8 mouse cellular contexts compared by ENCODE assay signal in the genomic region with DNA sequence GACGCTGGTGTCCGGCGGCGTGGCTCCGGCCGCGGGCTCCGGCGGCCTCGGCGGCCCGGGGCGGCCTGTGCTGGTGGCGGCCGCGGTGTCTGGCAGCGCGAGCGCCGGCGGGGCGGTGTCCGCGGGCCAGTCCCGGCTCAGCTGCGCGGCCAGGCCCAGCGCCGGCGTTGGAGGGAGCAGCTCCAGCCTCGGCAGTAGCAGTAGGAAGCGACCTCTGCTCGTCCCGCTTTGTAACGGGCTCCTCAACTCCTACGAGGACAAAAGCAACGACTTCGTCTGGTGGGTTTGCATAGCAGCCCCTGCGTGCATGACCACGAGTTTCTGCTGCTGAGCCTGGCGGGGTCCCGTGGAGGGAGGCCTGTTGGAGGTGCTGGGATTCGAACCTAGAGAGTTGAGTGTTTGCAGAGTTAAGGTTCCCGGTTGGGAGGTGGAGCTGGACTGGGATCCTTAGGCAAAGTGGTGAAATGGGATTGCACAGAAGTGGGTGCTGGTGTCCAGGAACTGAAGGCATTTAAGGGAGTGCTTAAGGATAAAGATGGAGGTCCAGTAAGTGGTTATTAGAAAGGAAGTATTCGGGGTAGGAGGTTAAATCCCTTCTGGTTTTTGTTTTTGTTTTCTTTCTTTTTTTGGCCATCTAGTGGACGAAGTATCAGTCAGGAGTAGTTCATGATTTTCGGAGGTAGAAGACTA. TPM values are rescaled to one million over a fixed set of nuclear protein-coding genes. Genes with fewer than 3 reads are reported as not detected.
DNase-seq lines count a peak whose midpoint lies in the region; ATAC-seq and TF ChIP-seq lines count a peak whose summit lies in the region.
"Not testable (repeated sequence)": the region's sequence is repeated elsewhere in the genome, so short reads cannot be mapped to it uniquely, and the experiment has no call there.

No protein-coding gene starts in this region.

- TF ChIP-seq POLR2A in ES-Bruce4 (IDR thresholded peaks at IDR 0.05; ENCODE audit: insufficient read depth, low read length) = not testable (repeated sequence)

- ATAC-seq in forebrain, embryonic 11.5 days (replicated peaks; ENCODE audit: low FRiP score) = peak; percentile 76
- ATAC-seq in lung, embryonic 15.5 days (ENCODE audit: borderline replicate concordance, extremely low read depth, low FRiP score, low TSS enrichment) = peak; percentile 82
- ATAC-seq in neural tube, embryonic 14.5 days (ENCODE audit: low read depth) = peak; percentile 72; the same call in 1 of the 2 replicates

- peak overlapping the region; percentile 67 for H3K9ac ChIP-seq in ES-Bruce4 (ENCODE audit: low read depth, poor library complexity, severe bottlenecking)
- H3K9ac ChIP-seq in forebrain, embryonic 11.5 days (ENCODE audit: low read length) = peak overlapping the region; percentile 81
- peak overlapping the region; percentile 77 for H3K9ac ChIP-seq in lung, embryonic 15.5 days
- H3K9ac ChIP-seq in neural tube, embryonic 14.5 days (replicated peaks; ENCODE audit: low read depth, low read length) = peak overlapping the region; percentile 76

- not testable (repeated sequence) for H3K36me3 ChIP-seq in ES-Bruce4 (ENCODE audit: control insufficient read depth, insufficient read depth, low read length, poor library complexity, severe bottlenecking); forebrain, embryonic 11.5 days (ENCODE audit: control insufficient read depth, insufficient read depth, low read length); lung, embryonic 15.5 days; neural tube, embryonic 14.5 days (ENCODE audit: control insufficient read depth, insufficient read depth, low read length)

- peak overlapping the region; percentile 77 for H3K4me3 ChIP-seq in ES-Bruce4 (ENCODE audit: low read depth, low read length)
- H3K4me3 ChIP-seq in forebrain, embryonic 11.5 days (ENCODE audit: low read depth, low read length) = peak overlapping the region; percentile 68
- peak overlapping the region; percentile 63 for H3K4me3 ChIP-seq in lung, embryonic 15.5 days
- H3K4me3 ChIP-seq in neural tube, embryonic 14.5 days (ENCODE audit: low read depth, low read length) = peak overlapping the region; percentile 70

- not testable (repeated sequence) for TF ChIP-seq EP300 in ES-Bruce4 (IDR thresholded peaks at IDR 0.05; ENCODE audit: insufficient read depth, low read depth, low read length)

- intact Hi-C loops in heart, postnatal 36 days (cut with DNase I) = not testable (repeated sequence)

- H3K4me2 ChIP-seq in forebrain, embryonic 11.5 days (ENCODE audit: low read depth, low read length, severe bottlenecking) = peak overlapping the region; percentile 61
- peak overlapping the region; percentile 63 for H3K4me2 ChIP-seq in lung, embryonic 15.5 days
- peak overlapping the region; percentile 70 for H3K4me2 ChIP-seq in neural tube, embryonic 14.5 days (ENCODE audit: low read depth, low read length)

- TF ChIP-seq CTCF in ES-Bruce4 (IDR thresholded peaks at IDR 0.05; ENCODE audit: low read depth, low read length) = not testable (repeated sequence)

- WGBS in forebrain, embryonic 11.5 days = 1% methylated on average over 21 of the region's 47 CpGs
- WGBS in lung, embryonic 15.5 days = under 1% methylated on average over 17 of the region's 47 CpGs
- under 1% methylated on average over 21 of the region's 47 CpGs for WGBS in neural tube, embryonic 14.5 days

- H3K9me3 ChIP-seq in ES-Bruce4 (replicated peaks; ENCODE audit: control insufficient read depth, insufficient read depth, low read length, poor library complexity, severe bottlenecking); forebrain, embryonic 11.5 days (ENCODE audit: control insufficient read depth, low read length); lung, embryonic 15.5 days; neural tube, embryonic 14.5 days (ENCODE audit: control insufficient read depth, low read length): not testable (repeated sequence)

- not testable (repeated sequence) for H3K27me3 ChIP-seq in ES-Bruce4 (ENCODE audit: control insufficient read depth, insufficient read depth, low read length, poor library complexity, severe bottlenecking); forebrain, embryonic 11.5 days (ENCODE audit: control insufficient read depth, insufficient read depth, low read length); lung, embryonic 15.5 days; neural tube, embryonic 14.5 days (ENCODE audit: control insufficient read depth, insufficient read depth, low read length)

- H3K27ac ChIP-seq in ES-Bruce4 (ENCODE audit: insufficient read depth, low read length); forebrain, embryonic 11.5 days (ENCODE audit: low read depth, low read length): not testable (repeated sequence)
- peak overlapping the region; percentile 94; the same call in 1 of the 2 replicates for H3K27ac ChIP-seq in lung, embryonic 15.5 days
- H3K27ac ChIP-seq in neural tube, embryonic 14.5 days (ENCODE audit: low read depth, low read length) = peak overlapping the region; percentile 48; the same call in 1 of the 2 replicates

- DNase-seq in cerebellum, adult 11 months = peak; percentile 37
- peak; percentile 74 for DNase-seq in forebrain, embryonic 11.5 days (ENCODE audit: low spot score)
- peak; percentile 29 to 42 for DNase-seq in heart, postnatal 36 days
- DNase-seq in kidney, postnatal 36 days = peak; percentile 8 to 39
- peak; percentile 27 to 44 for DNase-seq in thymus, postnatal 10 days (ENCODE audit: low spot score in 2 of 2)

- not testable (repeated sequence) for H3K4me1 ChIP-seq in ES-Bruce4 (ENCODE audit: control insufficient read depth, insufficient read depth, low read length); forebrain, embryonic 11.5 days (replicated peaks; ENCODE audit: control insufficient read depth, insufficient read depth, low read length)
- peaks cover 24% of the 10 kb centered on the region for H3K4me1 ChIP-seq in lung, embryonic 15.5 days
- peaks cover 23% of the 10 kb centered on the region for H3K4me1 ChIP-seq in neural tube, embryonic 14.5 days (ENCODE audit: control insufficient read depth, insufficient read depth, low read length)

RNA-seq across cellular contexts. Expression of gene Cop1, which starts 0.6 kb away (rescaled TPM):
- 116 and 120 TPM in 2 replicates for polyA plus RNA-seq in ES-Bruce4 (2011; ENCODE audit: insufficient read depth, insufficient read length, low read depth, missing spikeins)
- polyA plus RNA-seq in forebrain, embryonic 11.5 days (2014; fragmentation: Nextera tagmentation; extraction: Ambion mirVana) = 151 and 158 TPM in 2 replicates
- 100 to 1,000 TPM; 133 to 135 TPM for total RNA-seq in heart, postnatal 36 days (2021)
- 97.5 and 98.7 TPM in 2 replicates for polyA plus RNA-seq in lung, embryonic 15.5 days (2015; fragmentation: Nextera tagmentation; extraction: Ambion mirVana)
- polyA plus RNA-seq in neural tube, embryonic 14.5 days (2014; fragmentation: Nextera tagmentation; extraction: Ambion mirVana) = 38.9 and 50.9 TPM in 2 replicates

Comparison
In these comparisons a context has a peak if more than half of its experiments do, and no peak if none do; other contexts are left out.
1. DNase-seq: peak in every context shown above with its lines; median percentile 74 in forebrain, embryonic 11.5 days; 37 in cerebellum, adult 11 months; 36 in heart, postnatal 36 days; 36 in thymus, postnatal 10 days; 24 in kidney, postnatal 36 days.